Mouse (Mus musculus) urinary bladder, postnatal 4 days (tissue): Measurements from ENCODE around the gene Kbtbd3.

Experiments
- DNase-seq, 2 experiments: peaks; one replicate each; pipeline ENCODE4 v3.0.0; 2021 to 2022; ENCODE audit warnings: low spot score in 2 of 2

Gene Kbtbd3

DNA sequence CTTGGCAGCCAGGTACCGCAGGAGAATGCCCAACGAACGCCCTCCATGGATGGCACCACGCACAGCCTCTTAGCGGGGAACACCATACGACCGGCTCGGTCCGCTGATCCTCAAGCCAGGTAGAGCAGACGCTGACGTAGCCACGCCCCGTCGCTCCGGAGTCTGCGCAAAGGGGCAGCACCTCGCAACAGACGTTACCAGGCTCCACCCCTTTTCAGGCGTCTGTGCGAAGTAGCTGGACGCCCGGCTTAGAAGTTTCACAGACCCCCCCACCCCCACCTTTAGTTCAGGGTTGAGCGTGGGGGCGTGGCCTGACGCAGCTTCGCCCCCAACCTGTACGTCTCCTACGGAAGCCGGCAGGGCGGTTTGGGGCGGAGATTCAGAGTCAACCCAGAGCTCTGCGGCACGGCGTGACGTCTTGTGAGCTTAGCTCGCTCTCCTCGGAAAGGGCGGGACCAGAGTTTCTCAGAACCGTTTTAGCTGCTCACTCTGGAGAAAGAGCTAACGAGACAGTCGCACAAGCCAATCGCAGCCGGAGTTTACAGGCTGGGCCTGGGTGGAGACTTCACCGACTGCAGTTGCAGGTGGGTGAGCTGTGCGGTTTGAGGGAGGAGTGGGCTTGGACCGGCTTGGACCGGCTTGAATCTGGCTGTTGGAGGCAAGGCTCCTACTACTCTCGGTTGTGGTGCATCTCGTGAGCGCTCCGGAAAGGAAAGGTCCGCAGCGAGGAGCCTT is at the start of gene Kbtbd3, which contains the start of gene Aasdhppt:
TSS of gene Kbtbd3 (plus strand) at position 483 of the 735 bp plus-strand sequence.
TSS of gene Aasdhppt (minus strand) at position 121 of the 735 bp plus-strand sequence.
- peak; percentile 98 for DNase-seq

DNA sequence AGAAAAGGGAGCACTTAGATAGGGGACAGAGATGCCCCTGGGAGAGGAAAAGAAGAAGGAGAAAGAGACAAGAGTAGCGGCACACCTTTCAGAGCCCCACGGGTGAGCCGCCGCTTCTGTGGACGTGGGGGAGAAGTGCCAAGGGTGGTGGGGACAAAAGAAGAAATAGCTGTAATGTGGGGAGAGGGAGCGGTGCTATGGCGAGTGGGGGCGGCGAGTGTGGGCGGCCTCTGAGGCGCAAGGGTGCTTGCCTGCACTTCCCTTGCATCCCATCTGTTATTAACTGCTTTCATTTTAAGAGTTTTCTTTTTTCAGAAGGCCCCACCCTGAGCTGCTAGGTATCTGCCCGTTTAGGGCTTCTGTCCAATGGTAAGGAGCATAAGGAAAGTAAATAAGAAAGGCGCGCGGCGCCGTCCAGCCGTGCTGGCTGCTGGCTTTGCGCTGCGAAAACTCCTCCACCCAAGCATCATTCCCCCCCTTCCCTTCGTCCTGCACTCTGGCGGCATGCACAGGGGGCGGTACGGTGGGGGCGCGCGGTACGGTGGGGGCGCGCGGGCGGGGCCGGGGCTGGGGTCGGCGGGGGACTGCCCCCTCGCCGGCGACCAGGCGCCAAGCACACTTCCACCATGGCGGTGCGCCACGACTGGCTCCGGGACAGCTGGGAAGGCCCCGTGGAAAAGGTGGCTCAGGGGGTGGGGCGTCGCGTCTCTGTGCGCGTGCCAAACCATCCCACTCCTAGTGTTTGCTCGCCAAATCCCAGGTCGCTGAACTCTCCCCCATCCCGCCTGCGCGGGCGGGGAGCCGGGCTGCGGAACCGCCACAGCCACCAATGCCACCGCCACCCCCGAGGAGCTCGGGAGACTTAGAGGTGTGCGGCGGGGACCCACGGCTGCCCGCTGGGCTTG is 49.5 kb upstream of the Kbtbd3 start:
- DNase-seq, result peak in 1 of 2 experiments; percentile 85

DNA sequence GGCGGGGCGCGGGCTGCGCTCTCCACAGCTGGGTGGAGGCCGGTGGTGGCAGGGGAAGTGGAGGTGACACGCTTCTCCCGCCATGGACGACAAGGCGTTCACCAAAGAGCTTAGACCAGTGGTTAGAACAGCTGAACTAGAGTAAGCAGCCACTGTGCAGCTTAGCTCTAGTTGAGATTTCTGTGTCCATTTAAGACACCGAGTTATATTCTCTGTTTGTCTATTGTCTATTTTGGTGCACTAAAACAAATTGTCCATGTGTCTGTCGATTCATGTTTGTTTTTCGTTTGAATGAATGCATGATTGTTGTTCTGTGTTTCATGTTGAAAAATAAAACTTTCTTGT is 48.9 kb upstream of the Kbtbd3 start:
- DNase-seq, result no peak

DNA sequence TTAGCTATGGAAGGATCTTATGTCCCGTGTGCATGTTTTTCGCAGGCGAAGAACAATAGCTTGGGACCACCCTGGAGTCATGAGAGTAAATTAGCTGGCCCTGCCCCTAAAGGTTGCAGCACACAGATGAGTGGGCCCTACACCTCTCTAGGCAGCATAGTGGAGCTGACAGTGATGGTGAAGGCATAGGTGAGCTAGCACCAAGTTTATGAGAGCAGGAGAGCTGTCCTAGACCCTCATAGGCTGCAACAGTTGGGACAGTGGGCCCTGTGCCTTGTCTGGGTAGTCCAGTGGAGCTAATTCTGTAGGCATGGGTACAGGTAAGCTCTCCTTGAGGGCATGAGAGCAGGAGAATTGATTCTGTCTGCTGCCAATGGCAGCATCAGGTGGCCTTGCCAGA is 42.8 kb upstream of the Kbtbd3 start:
- DNase-seq, result no peak

DNA sequence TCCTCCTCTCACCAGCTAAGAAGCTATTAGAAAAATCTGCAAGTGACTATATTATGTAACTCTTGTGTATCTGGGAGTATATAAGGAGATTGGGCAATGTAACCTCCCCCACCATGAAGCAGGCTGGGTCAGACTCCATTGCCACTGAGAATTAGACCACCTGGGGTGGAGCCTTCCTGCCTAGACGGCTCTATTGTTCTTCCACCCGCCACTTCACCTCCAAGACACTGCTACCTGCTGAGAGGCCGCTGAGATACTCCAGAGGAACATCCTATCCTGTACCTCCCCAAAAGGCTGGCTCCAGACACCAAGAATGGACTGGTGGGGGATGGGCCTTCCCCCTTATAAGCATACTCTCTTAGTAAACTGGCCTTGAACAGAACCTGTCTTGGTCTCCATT is 25.8 kb upstream of the Kbtbd3 start:
- DNase-seq, result no peak

- no peak for DNase-seq
Measured at GRCm38 (mm10) chr9:4300466-4300865, 9.2 kb upstream of the Kbtbd3 start.

DNA sequence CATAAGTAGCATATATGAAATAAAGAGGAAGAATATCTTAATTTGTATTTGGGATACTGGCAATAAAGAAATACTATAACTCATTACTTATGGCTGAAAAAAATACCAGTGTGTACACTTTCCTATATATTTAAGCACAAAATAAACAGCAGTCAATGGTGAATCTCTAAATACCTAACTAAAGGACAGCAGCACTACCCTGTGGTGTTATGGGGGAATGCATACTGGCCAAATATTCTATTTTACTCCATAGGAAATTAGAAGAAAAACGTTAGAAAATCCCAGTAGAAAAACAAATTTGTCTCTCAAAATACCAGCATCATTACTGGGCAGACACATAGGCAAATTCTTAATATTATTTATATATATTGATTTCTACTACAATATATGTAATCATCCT is 4.8 kb upstream of the Kbtbd3 start:
- no peak for DNase-seq

DNA sequence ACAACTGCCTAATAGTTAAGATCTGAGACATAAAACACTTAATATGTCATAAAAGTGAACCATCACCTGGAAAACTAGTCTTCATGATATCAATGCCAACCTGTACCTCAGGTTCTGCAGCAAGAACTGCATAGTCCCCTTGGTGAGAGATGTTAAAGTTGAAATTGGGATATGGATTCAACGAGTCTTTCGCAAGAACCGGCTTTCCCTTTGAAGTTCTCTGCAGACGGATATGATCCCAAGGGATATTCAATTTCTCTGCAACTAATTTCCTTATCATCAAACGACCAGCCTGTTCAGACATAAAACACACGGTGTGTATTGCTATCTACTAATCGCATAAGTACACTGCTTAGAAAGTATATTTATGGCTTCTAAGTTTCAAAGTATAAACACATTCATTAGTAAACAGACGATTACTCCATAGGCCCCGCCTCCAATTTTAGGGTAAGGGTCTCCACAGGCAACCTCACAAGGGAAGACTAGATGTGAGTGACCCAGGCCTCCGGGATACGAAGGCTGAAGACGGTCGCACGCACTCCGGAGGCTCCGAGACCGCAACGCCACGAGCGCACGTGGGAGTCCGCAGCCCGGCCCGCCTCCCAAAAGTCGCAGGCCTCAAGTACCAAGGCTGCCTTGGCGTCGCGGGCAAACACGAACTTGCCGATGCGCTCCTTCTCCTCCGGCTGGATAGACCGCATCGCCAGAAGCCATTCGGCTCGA is 844 bp upstream of the Kbtbd3 start:
- no peak for DNase-seq

DNA sequence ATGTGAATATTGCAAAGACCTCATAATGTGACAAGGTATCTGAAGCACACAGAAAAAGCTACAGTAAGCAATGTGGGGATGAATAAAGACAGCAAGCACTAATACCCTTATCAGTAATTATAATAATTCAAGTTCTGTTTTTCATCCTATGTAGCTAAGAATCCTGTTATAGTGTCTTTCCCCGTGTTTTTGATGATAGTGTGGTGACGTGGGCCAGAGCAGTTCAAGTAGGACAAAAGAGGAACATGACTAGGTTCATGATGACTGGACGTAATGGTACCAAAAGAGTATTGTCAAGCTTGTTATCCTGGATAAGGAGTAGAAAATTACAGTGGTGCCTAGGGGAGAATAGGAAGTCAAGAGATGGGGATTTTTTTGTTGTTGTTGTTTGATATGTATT is 1.1 kb downstream of the Kbtbd3 start:
- no peak for DNase-seq

GRCm38 (mm10) chr9:4311162-4311561 is 1.5 kb downstream of the Kbtbd3 start:
- DNase-seq, result no peak

DNA sequence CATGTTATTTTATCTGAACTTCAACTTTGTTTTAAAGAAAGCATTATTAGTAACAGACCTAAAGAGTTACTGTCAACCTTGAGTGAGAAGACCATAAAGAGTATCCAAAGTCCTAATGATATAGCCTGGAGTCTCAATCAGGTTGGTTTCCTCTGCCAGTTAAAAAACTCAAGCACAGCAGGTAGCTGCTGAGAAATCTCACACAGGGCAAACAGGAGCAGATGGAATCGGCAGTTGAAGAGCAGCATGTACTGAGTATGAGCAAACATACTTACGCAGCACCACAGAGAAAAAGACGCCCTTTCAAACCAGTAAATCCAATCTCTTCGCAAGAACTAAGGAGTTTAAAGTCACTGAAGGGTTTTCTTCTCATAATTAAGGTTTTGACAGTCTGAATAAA is 4.3 kb downstream of the Kbtbd3 start:
- DNase-seq, result no peak

DNA sequence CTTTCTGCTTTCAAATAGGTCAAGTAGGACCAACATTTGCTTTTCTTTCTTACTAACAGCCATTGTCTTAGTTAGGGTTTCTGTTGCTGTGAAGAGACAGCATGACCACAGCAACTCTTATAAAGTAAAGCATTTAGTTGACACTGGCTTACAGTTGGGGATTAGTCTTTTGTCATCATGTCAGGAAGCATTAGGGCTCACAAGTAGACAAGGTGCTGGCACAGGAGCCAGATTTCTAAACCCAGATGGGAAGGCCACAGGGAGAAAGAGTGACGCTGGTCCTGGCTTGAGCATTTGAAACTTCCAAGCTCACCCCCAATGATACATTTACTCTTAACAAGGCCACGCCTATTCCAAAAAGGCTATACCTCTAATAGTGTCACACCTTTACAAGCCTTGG is 6.1 kb downstream of the Kbtbd3 start:
- DNase-seq, result no peak

DNA sequence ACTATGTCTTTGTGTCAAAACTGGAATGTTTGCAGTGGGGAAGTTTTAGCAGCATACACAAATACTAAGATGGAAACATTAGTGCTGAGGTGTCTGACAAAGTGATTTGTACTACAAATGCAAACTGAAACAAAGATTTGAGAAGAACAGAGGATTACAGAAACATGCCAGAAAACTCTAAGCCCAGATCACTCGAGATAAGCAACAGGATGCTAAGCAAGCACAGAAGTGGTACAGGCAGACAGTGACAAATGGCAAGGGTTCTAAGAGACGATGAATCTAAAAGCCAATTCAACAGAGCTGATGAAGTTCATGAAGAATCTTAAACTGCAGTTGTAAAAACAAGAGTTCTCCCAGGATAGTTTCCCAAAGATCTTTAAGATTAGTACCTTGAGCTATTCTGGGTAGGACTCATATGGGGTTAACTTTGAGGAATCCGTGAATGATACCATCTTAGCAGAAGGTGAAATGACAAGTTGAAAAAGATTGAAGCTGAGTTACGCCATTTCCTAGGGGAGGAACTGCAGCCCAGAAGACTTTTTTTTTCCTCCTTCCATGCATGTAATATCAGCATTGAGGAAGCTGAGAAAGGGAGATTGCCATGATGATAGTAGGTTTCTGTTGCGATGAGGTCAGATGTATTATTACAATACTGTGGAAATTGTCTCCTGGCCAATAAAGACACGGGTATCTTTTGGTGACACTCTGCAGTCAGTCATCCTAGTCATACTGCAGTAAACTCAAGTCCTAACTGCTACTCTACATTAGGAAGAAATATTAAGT is 9.5 kb downstream of the Kbtbd3 start:
- no peak for DNase-seq

GRCm38 (mm10) chr9:4353163-4353562 is 43.5 kb downstream of the Kbtbd3 start:
- no peak for DNase-seq

- DNase-seq, result peak; percentile 95
Measured at GRCm38 (mm10) chr9:4375828-4376639, 66.4 kb downstream of the Kbtbd3 start, which contains the start of gene Msantd4. Msantd4 (plus strand) TSS chr9:4376562.

- DNase-seq, result no peak
Measured at GRCm38 (mm10) chr9:4376640-4377120, 67.0 kb downstream of the Kbtbd3 start.
